Mouse (Mus musculus) neural tube, embryonic 14.5 days (tissue): ENCODE results near the gene Calm4. TPM values are rescaled to one million over a fixed set of nuclear protein-coding genes. Genes with fewer than 3 reads are reported as not detected.
"Not testable (repeated sequence)": the region's sequence is repeated elsewhere in the genome, so short reads cannot be mapped to it uniquely, and the experiment has no call there.

Experiments used
- ATAC-seq: fragments of 200-750 bp; cut with Nextera tagmentation; 2 replicates; pipeline ENCODE4 v1.8.0; 2017; ENCODE audit warnings: low read depth, mild to moderate bottlenecking, moderate TSS enrichment, moderate library complexity
- H3K27ac ChIP-seq: fragments of 300-500 bp; sonication (generic); 2 replicates; pipeline ENCODE4 v1.5.1; 2014; ENCODE audit warnings: low read depth, mild to moderate bottlenecking, control low read depth, low read length, moderate library complexity, mixed read lengths
- H3K27me3 ChIP-seq: fragments of 300-500 bp; sonication (generic); 2 replicates; pipeline ENCODE4 v1.6.1; 2014; ENCODE audit warnings: low read length; ENCODE audit not compliant: control insufficient read depth, insufficient read depth
- H3K36me3 ChIP-seq: fragments of 300-500 bp; sonication (generic); 2 replicates; pipeline ENCODE4 v1.6.1; 2014; ENCODE audit warnings: low read length, mixed read lengths; ENCODE audit not compliant: control insufficient read depth, insufficient read depth
- H3K4me1 ChIP-seq: fragments of 300-500 bp; sonication (generic); 2 replicates; pipeline ENCODE4 v1.6.1; 2014; ENCODE audit warnings: low read length; ENCODE audit not compliant: control insufficient read depth, insufficient read depth
- H3K4me2 ChIP-seq: fragments of 300-500 bp; sonication (generic); 2 replicates; pipeline ENCODE4 v1.6.1; 2014; ENCODE audit warnings: mild to moderate bottlenecking, low read depth, low read length, control low read depth
- H3K4me3 ChIP-seq: fragments of 300-500 bp; sonication (generic); 2 replicates; pipeline ENCODE4 v1.5.1; 2014; ENCODE audit warnings: low read depth, low read length, control low read depth, mixed read lengths
- H3K9ac ChIP-seq: fragments of 300-500 bp; sonication (generic); replicated peaks from 2 replicates; pipeline ENCODE4 v1.6.1; 2014; ENCODE audit warnings: low read depth, mild to moderate bottlenecking, control low read depth, low read length, mixed read lengths
- H3K9me3 ChIP-seq: fragments of 300-500 bp; sonication (generic); 2 replicates; pipeline ENCODE4 v1.6.1; 2016; ENCODE audit warnings: low read length; ENCODE audit not compliant: control insufficient read depth
- WGBS: fragments of 180-500 bp; shearing (Covaris S2); extraction: QIAGEN DNeasy Blood & Tissue Kit; methylation state at CpG from one replicate; pipeline ENCODE4 v1.1.7; 2014; 5-methylcytosine and 5-hydroxymethylcytosine counted together
- polyA plus RNA-seq: library from polyadenylated mRNA; unstranded; fragments of >200 nt; fragmentation: Nextera tagmentation; extraction: Ambion mirVana; gene quantifications from 2 replicates; pipeline ENCODE4 v1.2.1, GENCODE M21; 2014

Calm4 gene
- polyA plus RNA-seq, result not detected in 2 replicates

- not testable (repeated sequence) for H3K4me1 ChIP-seq, H3K4me2 ChIP-seq, ATAC-seq, H3K27me3 ChIP-seq, H3K27ac ChIP-seq, H3K9me3 ChIP-seq, H3K4me3 ChIP-seq, H3K36me3 ChIP-seq, H3K9ac ChIP-seq
These were observed at the start of gene Calm4 for GRCm38 (mm10) chr13:3837312-3837807. Gene Calm4, plus strand, starts transcription at chr13:3837757.

GRCm38 (mm10) chr13:3788588-3788987, 49.0 kb upstream of the Calm4 start:
- no peaks in the 10 kb centered on the region for H3K36me3 ChIP-seq
- no peaks in the 10 kb centered on the region for H3K4me1 ChIP-seq
- H3K9ac ChIP-seq, result no peak overlapping the region
- no peak overlapping the region for H3K27ac ChIP-seq
- 79% methylated on average over 2 of the region's 2 CpGs for WGBS
- no peak for ATAC-seq
- no peak overlapping the region for H3K4me3 ChIP-seq
- no peak overlapping the region for H3K4me2 ChIP-seq
- no peaks in the 10 kb centered on the region for H3K27me3 ChIP-seq
- no peaks in the 10 kb centered on the region for H3K9me3 ChIP-seq

- Histone ChIP-seq H3K4me1 (no peaks in the 10 kb centered on the region), H3K27ac (no peak overlapping the region), H3K9ac (no peak overlapping the region), H3K4me3 (no peak overlapping the region), H3K27me3 (no peaks in the 10 kb centered on the region), H3K36me3 (no peaks in the 10 kb centered on the region), H3K9me3 (no peaks in the 10 kb centered on the region), H3K4me2 (no peak overlapping the region)
- 61% methylated on average over 2 of the region's 2 CpGs for WGBS
- no peak for ATAC-seq
These were observed 48.0 kb upstream of the Calm4 start for GRCm38 (mm10) chr13:3789531-3789930.

- Histone ChIP-seq H3K4me3 (no peak overlapping the region), H3K9me3 (no peaks in the 10 kb centered on the region), H3K27me3 (no peaks in the 10 kb centered on the region), H3K4me1 (no peaks in the 10 kb centered on the region), H3K4me2 (no peak overlapping the region), H3K36me3 (no peaks in the 10 kb centered on the region), H3K9ac (no peak overlapping the region), H3K27ac (no peak overlapping the region)
- no peak for ATAC-seq
- WGBS, result 92% methylated on average over 4 of the region's 4 CpGs
These were observed 40.9 kb upstream of the Calm4 start for GRCm38 (mm10) chr13:3796649-3797048.

DNA sequence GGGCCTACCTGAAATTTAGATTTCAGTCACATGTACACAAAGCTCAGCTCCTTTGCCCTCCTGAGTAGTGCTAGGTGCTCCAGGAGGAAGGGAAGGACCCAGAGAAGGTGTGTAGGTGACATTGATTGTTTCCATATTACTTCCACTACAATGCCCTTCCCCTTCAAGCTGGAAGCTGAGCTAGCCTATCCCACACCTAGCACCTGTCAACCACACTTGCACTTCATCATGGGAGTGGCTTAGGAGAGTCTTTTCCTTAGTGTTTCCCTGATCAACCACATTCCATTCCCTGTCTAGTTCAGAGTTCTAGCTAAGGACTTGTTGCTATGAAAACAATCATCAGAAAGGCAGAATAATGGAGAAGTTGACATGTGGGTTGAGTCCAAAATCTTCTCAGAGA, 38.8 kb upstream of the Calm4 start:
- ATAC-seq, result no peak
- no peaks in the 10 kb centered on the region for H3K27me3 ChIP-seq
- no peaks in the 10 kb centered on the region for H3K4me1 ChIP-seq
- no peak overlapping the region for H3K9ac ChIP-seq
- no peak overlapping the region for H3K4me3 ChIP-seq
- H3K9me3 ChIP-seq, result no peaks in the 10 kb centered on the region
- no peak overlapping the region for H3K4me2 ChIP-seq
- H3K36me3 ChIP-seq, result no peaks in the 10 kb centered on the region
- H3K27ac ChIP-seq, result no peak overlapping the region

GRCm38 (mm10) chr13:3799386-3799785, 38.2 kb upstream of the Calm4 start:
- H3K4me1 ChIP-seq, result no peaks in the 10 kb centered on the region
- H3K4me2 ChIP-seq, result no peak overlapping the region
- no peak for ATAC-seq
- no peaks in the 10 kb centered on the region for H3K27me3 ChIP-seq
- WGBS, result 63% methylated on average over 3 of the region's 3 CpGs
- H3K36me3 ChIP-seq, result no peaks in the 10 kb centered on the region
- H3K4me3 ChIP-seq, result no peak overlapping the region
- H3K9me3 ChIP-seq, result no peaks in the 10 kb centered on the region
- H3K27ac ChIP-seq, result no peak overlapping the region
- no peak overlapping the region for H3K9ac ChIP-seq

DNA sequence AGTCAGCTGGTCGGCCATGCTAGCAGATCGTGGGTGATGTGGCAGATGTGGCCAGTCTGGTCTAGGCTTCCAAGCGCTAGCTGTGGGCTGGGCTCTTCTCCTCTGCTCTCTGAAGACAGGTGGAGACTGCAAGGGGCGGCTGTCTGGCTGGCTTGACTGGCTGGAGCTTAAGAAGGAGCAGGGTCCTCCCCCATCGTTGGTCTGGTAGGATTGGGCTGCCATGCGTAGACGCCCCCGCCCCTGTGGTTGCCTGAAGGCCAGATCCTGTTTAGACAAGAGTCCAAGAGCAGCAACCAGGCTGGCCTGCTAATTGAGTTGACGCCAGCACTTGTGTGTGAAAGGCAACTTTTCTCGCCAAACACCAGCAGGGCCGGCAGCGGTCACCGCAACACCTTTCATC, 33.4 kb upstream of the Calm4 start, which contains the start of gene Calml3:
TSS of gene Calml3 (minus strand) at position 131 of the 400 bp plus-strand sequence.
- H3K27ac ChIP-seq, result no peak within 1 kb of the TSS
- WGBS, result 93% methylated on average over 13 of the region's 13 CpGs
- H3K36me3 ChIP-seq, result no peaks in the 10 kb centered on the region
- no peak within 1 kb of the TSS for H3K4me3 ChIP-seq
- no peak within 1 kb of the TSS for H3K4me2 ChIP-seq
- ATAC-seq, result no peak
- no peaks in the 10 kb centered on the region for H3K9me3 ChIP-seq
- H3K27me3 ChIP-seq, result no peaks in the 10 kb centered on the region
- H3K4me1 ChIP-seq, result no peaks in the 10 kb centered on the region
- no peak within 1 kb of the TSS for H3K9ac ChIP-seq

DNA sequence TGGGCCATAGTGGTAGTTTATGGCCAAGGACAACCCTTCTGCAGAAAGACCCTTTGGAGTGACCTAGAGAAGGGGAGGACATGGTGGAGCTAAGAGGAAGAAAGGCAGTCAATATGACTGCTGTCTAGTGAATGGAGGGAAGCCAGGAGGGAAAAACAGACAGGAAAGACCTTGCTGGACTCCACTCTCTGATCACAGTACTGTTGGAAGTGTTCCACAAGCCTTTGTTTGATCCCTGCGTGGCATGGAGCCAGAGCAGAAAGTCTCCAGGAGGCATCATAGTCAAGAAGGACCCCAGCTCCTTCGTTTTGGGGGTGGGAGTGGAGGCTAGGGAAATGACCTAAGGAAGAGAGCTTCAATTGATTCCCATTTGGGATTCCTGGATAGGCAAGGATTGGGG, 32.4 kb upstream of the Calm4 start:
- Histone ChIP-seq H3K4me3 (no peak overlapping the region), H3K9me3 (no peaks in the 10 kb centered on the region), H3K36me3 (no peaks in the 10 kb centered on the region), H3K27ac (no peak overlapping the region), H3K9ac (no peak overlapping the region), H3K4me2 (no peak overlapping the region), H3K4me1 (no peaks in the 10 kb centered on the region), H3K27me3 (no peaks in the 10 kb centered on the region)
- 66% methylated on average over 2 of the region's 2 CpGs for WGBS
- no peak for ATAC-seq

GRCm38 (mm10) chr13:3805638-3806037, 31.9 kb upstream of the Calm4 start:
- no peak overlapping the region for H3K9ac ChIP-seq
- H3K4me2 ChIP-seq, result no peak overlapping the region
- 71% methylated on average over 5 of the region's 5 CpGs for WGBS
- H3K9me3 ChIP-seq, result no peaks in the 10 kb centered on the region
- H3K36me3 ChIP-seq, result no peaks in the 10 kb centered on the region
- no peak overlapping the region for H3K27ac ChIP-seq
- H3K4me3 ChIP-seq, result no peak overlapping the region
- H3K27me3 ChIP-seq, result no peaks in the 10 kb centered on the region
- no peaks in the 10 kb centered on the region for H3K4me1 ChIP-seq
- ATAC-seq, result no peak
